Mouse (Mus musculus): ENCODE results near the gene Ifnk.

DNA sequence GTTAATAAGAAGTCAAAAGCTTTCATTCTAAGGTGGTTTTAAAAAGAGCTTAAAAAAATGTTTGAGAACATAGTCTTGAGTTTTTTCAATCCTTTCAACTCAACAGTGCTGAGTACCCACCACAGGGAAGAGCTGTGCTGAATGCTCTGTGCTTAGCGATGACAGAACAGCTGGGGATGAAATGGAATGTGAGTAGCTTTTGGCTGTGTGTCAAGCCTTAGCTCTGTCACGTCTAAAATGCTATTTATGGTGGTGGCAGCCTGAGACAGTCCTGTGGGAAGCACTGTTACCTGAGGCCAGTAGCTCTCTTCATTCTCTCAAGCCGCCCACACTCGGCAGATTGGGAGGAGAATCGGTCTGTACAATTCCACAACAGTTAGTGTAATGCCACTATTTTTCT is 37.9 kb downstream of the Ifnk start:
- TF ChIP-seq CTCF (IDR thresholded peaks at IDR 0.05; ENCODE audit: low read depth) (no peak), EP300 (IDR thresholded peaks at IDR 0.05; ENCODE audit: low read depth) (no peak)
